Mouse (Mus musculus) heart, embryonic 12.5 days (tissue): ENCODE results near the gene Spen. TPM values are rescaled to one million over a fixed set of nuclear protein-coding genes. Genes with fewer than 3 reads are reported as not detected.

ENCODE experiments used
- ATAC-seq: fragments of 200-750 bp; cut with Nextera tagmentation; 2 replicates; pipeline ENCODE4 v1.8.0; 2017; ENCODE audit warnings: moderate TSS enrichment, moderate library complexity; ENCODE audit not compliant: insufficient number of reproducible peaks, low FRiP score
- H3K27ac ChIP-seq: fragments of 300-500 bp; sonication (generic); 2 replicates; pipeline ENCODE4 v1.5.1; 2016; ENCODE audit warnings: mild to moderate bottlenecking, moderate library complexity; ENCODE audit not compliant: poor library complexity, severe bottlenecking
- H3K27me3 ChIP-seq: fragments of 300-500 bp; sonication (generic); replicated peaks from 2 replicates; pipeline ENCODE4 v1.6.1; 2016; ENCODE audit warnings: mild to moderate bottlenecking, moderate library complexity
- H3K36me3 ChIP-seq: fragments of 300-500 bp; sonication (generic); 2 replicates; pipeline ENCODE4 v1.6.1; 2016; ENCODE audit warnings: mild to moderate bottlenecking, moderate library complexity
- H3K4me1 ChIP-seq: fragments of 300-500 bp; sonication (generic); replicated peaks from 2 replicates; pipeline ENCODE4 v1.6.1; 2016; ENCODE audit warnings: mild to moderate bottlenecking
- H3K4me2 ChIP-seq: fragments of 300-500 bp; sonication (generic); 2 replicates; pipeline ENCODE4 v1.6.1; 2016; ENCODE audit warnings: mild to moderate bottlenecking, moderate library complexity
- H3K4me3 ChIP-seq: fragments of 300-500 bp; sonication (generic); 2 replicates; pipeline ENCODE4 v1.5.1; 2016; ENCODE audit warnings: mild to moderate bottlenecking
- H3K9ac ChIP-seq: fragments of 300-500 bp; sonication (generic); 2 replicates; pipeline ENCODE4 v1.6.1; 2016; ENCODE audit warnings: mild to moderate bottlenecking, moderate library complexity
- H3K9me3 ChIP-seq: fragments of 300-500 bp; sonication (generic); replicated peaks from 2 replicates; pipeline ENCODE4 v1.6.1; 2016; ENCODE audit warnings: mild to moderate bottlenecking, moderate library complexity
- WGBS: fragments of 180-500 bp; shearing (Covaris S2); methylation state at CpG from one replicate; pipeline ENCODE4 v1.1.7; 2016; 5-methylcytosine and 5-hydroxymethylcytosine counted together
- polyA plus RNA-seq: library from polyadenylated mRNA; unstranded; fragments of >200 nt; fragmentation: Nextera tagmentation; extraction: Ambion mirVana; gene quantifications from 2 replicates; pipeline ENCODE4 v1.2.1, GENCODE M21; 2016

Gene Spen
- polyA plus RNA-seq, 1 experiment from 2014 or later = 9.1 TPM

GRCm38 (mm10) chr4:141461088-141461487 is 77.3 kb downstream of the Spen start:
- Histone ChIP-seq H3K27ac (no peak overlapping the region), H3K4me2 (no peak overlapping the region), H3K27me3 (no peaks in the 10 kb centered on the region), H3K9ac (no peak overlapping the region; the same call in 1 of the 2 replicates), H3K4me1 (peaks cover 17% of the 10 kb centered on the region), H3K36me3 (peaks cover 55% of the 10 kb centered on the region), H3K4me3 (no peak overlapping the region), H3K9me3 (no peaks in the 10 kb centered on the region)
- ATAC-seq = no peak
- WGBS = 74% methylated on average over 12 of the region's 12 CpGs

DNA sequence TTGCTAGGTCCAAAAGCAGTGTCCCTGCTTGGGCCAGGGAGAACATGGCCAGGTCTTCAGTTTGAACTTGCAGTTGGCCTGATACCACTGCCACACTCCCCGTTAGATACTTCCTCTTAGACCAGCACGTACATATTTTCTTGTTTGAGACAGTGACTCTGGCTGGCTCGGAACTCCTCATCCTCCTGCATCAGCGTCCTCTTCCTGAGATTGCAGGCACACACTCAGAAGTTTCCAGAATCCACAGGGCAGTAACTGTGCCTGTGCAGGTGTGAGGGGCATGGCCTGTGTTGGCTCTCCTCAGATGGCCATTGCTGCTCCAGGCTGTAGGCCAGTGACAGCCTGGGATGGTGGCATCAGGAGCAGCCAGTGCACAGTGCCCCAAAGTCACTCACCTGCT is 77.9 kb downstream of the Spen start:
- ATAC-seq = no peak
- WGBS = 86% methylated on average over 4 of the region's 4 CpGs
- no peaks in the 10 kb centered on the region for H3K9me3 ChIP-seq
- peaks cover 49% of the 10 kb centered on the region for H3K36me3 ChIP-seq
- peaks cover 17% of the 10 kb centered on the region for H3K4me1 ChIP-seq
- H3K4me3 ChIP-seq = no peak overlapping the region
- H3K27ac ChIP-seq = no peak overlapping the region
- H3K9ac ChIP-seq = no peak overlapping the region
- no peak overlapping the region for H3K4me2 ChIP-seq
- H3K27me3 ChIP-seq = no peaks in the 10 kb centered on the region

- 85% methylated on average over 9 of the region's 9 CpGs for WGBS
- no peak overlapping the region for H3K4me2 ChIP-seq
- peaks cover 17% of the 10 kb centered on the region for H3K4me1 ChIP-seq
- no peak overlapping the region for H3K4me3 ChIP-seq
- no peak overlapping the region for H3K9ac ChIP-seq
- H3K27me3 ChIP-seq = no peaks in the 10 kb centered on the region
- no peak overlapping the region for H3K27ac ChIP-seq
- H3K36me3 ChIP-seq = peaks cover 41% of the 10 kb centered on the region
- no peaks in the 10 kb centered on the region for H3K9me3 ChIP-seq
- ATAC-seq = no peak
Measured at GRCm38 (mm10) chr4:141459766-141460165, 78.6 kb downstream of the Spen start.

GRCm38 (mm10) chr4:141458888-141459287 is 79.5 kb downstream of the Spen start:
- Histone ChIP-seq H3K4me3 (no peak overlapping the region), H3K4me1 (peaks cover 17% of the 10 kb centered on the region), H3K27me3 (no peaks in the 10 kb centered on the region), H3K9me3 (no peaks in the 10 kb centered on the region), H3K27ac (peak overlapping the region; percentile 14; the same call in 1 of the 2 replicates), H3K9ac (no peak overlapping the region), H3K36me3 (peaks cover 33% of the 10 kb centered on the region), H3K4me2 (no peak overlapping the region)
- 68% methylated on average over 3 of the region's 3 CpGs for WGBS
- ATAC-seq = no peak

- peak overlapping the region; percentile 64 for H3K27ac ChIP-seq
- H3K36me3 ChIP-seq = peaks cover 29% of the 10 kb centered on the region
- no peaks in the 10 kb centered on the region for H3K27me3 ChIP-seq
- H3K4me2 ChIP-seq = no peak overlapping the region
- peaks cover 17% of the 10 kb centered on the region for H3K4me1 ChIP-seq
- no peaks in the 10 kb centered on the region for H3K9me3 ChIP-seq
- no peak overlapping the region for H3K9ac ChIP-seq
- WGBS = 18% methylated on average over 7 of the region's 7 CpGs
- peak; percentile 49; the same call in 1 of the 2 replicates for ATAC-seq
- H3K4me3 ChIP-seq = no peak overlapping the region
Measured at GRCm38 (mm10) chr4:141458236-141458635, 80.2 kb downstream of the Spen start.

GRCm38 (mm10) chr4:141456193-141456938 is 82.0 kb downstream of the Spen start:
- no peak overlapping the region for H3K9ac ChIP-seq
- peaks cover 32% of the 10 kb centered on the region for H3K36me3 ChIP-seq
- peaks cover 17% of the 10 kb centered on the region for H3K4me1 ChIP-seq
- 92% methylated on average over 14 of the region's 14 CpGs for WGBS
- no peak overlapping the region for H3K4me3 ChIP-seq
- ATAC-seq = no peak
- no peaks in the 10 kb centered on the region for H3K27me3 ChIP-seq
- no peak overlapping the region for H3K27ac ChIP-seq
- H3K4me2 ChIP-seq = no peak overlapping the region
- H3K9me3 ChIP-seq = no peaks in the 10 kb centered on the region

GRCm38 (mm10) chr4:141455526-141455925 is 82.9 kb downstream of the Spen start:
- 90% methylated on average over 4 of the region's 4 CpGs for WGBS
- H3K4me3 ChIP-seq = no peak overlapping the region
- peaks cover 32% of the 10 kb centered on the region for H3K36me3 ChIP-seq
- H3K4me2 ChIP-seq = no peak overlapping the region
- H3K27me3 ChIP-seq = no peaks in the 10 kb centered on the region
- H3K4me1 ChIP-seq = peaks cover 20% of the 10 kb centered on the region
- no peak overlapping the region for H3K9ac ChIP-seq
- H3K27ac ChIP-seq = no peak overlapping the region
- no peak for ATAC-seq
- H3K9me3 ChIP-seq = no peaks in the 10 kb centered on the region

DNA sequence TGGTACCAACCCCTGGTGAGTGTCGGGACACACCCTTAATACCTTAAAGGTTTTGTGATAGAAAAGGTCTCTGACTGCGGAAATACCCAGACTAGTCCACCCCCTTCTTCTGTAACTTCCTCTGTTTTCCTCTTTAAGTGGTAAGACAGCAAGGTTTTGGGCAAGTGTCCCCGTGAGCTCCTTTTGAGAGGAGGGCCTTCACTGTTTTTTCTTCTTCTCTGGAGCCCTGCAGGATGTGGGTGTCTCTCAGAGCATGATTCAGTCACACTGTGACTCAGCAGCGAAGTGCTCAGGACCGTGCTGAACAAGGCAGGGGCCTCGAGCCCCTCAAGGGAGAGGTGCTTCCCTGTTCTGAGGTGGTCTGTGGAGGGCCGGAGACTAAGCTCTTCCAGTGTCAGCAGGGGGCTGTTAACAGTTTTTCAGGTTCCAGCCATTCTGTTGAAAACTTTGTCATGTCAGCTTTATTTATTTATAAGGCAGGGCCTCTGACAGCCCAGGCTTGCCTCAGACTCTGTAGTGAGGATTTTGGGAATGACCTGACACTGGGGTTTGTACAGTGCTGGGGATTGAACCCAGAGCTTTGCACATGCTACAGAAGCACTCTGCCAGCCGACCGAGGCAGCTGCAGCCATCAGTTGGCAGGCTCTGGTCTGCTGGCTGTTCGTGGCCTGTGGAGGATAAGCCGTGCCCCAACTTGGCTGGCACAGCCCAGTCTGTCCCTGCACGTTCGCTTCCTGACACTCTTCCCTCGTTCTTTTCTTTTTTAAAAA is 83.6 kb downstream of the Spen start:
- H3K9me3 ChIP-seq = no peaks in the 10 kb centered on the region
- H3K27ac ChIP-seq = no peak overlapping the region
- H3K4me2 ChIP-seq = no peak overlapping the region
- H3K27me3 ChIP-seq = no peaks in the 10 kb centered on the region
- H3K36me3 ChIP-seq = peaks cover 32% of the 10 kb centered on the region
- WGBS = 76% methylated on average over 14 of the region's 14 CpGs
- ATAC-seq = no peak
- no peak overlapping the region for H3K4me3 ChIP-seq
- H3K4me1 ChIP-seq = peaks cover 20% of the 10 kb centered on the region
- H3K9ac ChIP-seq = 0 out of 2 replicates have a peak overlapping the region, but pooled peaks have one; percentile 25

- Histone ChIP-seq H3K4me3 (no peak overlapping the region), H3K9me3 (no peaks in the 10 kb centered on the region), H3K9ac (no peak overlapping the region), H3K4me2 (no peak overlapping the region), H3K36me3 (peaks cover 54% of the 10 kb centered on the region), H3K4me1 (0 out of 2 replicates have a peak, but pooled peaks cover 2% of the 10 kb centered on the region), H3K27ac (no peak overlapping the region), H3K27me3 (no peaks in the 10 kb centered on the region)
- ATAC-seq = no peak
- WGBS = 88% methylated on average over 9 of the region's 9 CpGs
Measured at GRCm38 (mm10) chr4:141451916-141452450, 86.4 kb downstream of the Spen start.

- no peak overlapping the region for H3K4me2 ChIP-seq
- H3K27me3 ChIP-seq = no peaks in the 10 kb centered on the region
- peaks cover 3% of the 10 kb centered on the region; the same call in 1 of the 2 replicates for H3K4me1 ChIP-seq
- H3K27ac ChIP-seq = no peak overlapping the region
- no peaks in the 10 kb centered on the region for H3K9me3 ChIP-seq
- ATAC-seq = no peak
- peaks cover 57% of the 10 kb centered on the region for H3K36me3 ChIP-seq
- H3K4me3 ChIP-seq = no peak overlapping the region
- 88% methylated on average over 2 of the region's 2 CpGs for WGBS
- no peak overlapping the region for H3K9ac ChIP-seq
Measured at GRCm38 (mm10) chr4:141451251-141451650, 87.1 kb downstream of the Spen start.

DNA sequence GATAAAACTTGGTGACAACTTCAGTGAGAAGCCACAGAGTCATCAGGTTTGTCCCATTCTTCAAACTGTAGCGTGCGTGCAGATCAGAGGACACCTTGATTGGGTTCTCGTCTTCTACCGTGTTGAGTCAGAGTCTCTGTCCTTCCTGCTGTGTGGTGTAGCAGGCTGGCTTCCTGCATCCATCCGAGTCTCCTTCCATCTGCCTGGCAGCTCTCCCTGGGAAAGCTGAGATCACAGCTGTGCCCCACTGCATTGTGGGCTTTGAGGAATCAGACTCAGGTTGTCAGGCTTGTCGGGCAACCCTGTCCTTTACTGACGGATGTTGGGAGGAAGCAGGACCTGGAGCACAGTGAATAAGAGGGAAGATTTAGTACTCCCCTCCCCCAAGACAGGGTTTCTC is 92.2 kb downstream of the Spen start:
- no peak overlapping the region for H3K4me2 ChIP-seq
- H3K4me3 ChIP-seq = no peak overlapping the region
- peaks cover 26% of the 10 kb centered on the region for H3K4me1 ChIP-seq
- no peak overlapping the region; the same call in 1 of the 2 replicates for H3K9ac ChIP-seq
- H3K9me3 ChIP-seq = no peaks in the 10 kb centered on the region
- no peak overlapping the region for H3K27ac ChIP-seq
- no peaks in the 10 kb centered on the region for H3K27me3 ChIP-seq
- peaks cover 35% of the 10 kb centered on the region for H3K36me3 ChIP-seq
- ATAC-seq = no peak
- WGBS = 68% methylated on average over 7 of the region's 7 CpGs
